Mouse (Mus musculus): ENCODE measurements around the gene Wipi2.

The Wipi2 gene

GRCm38 (mm10) chr5:142627398-142627797 is at the start of gene Wipi2:
Wipi2 (plus strand) TSS chr5:142627698.
- no peak for DNase-seq (ENCODE audit: low spot score in 2 of 2)

GRCm38 (mm10) chr5:142578192-142578591 is 49.3 kb upstream of the Wipi2 start:
- DNase-seq (ENCODE audit: low spot score in 2 of 2): no peak

GRCm38 (mm10) chr5:142581517-142581916 is 46.0 kb upstream of the Wipi2 start:
- DNase-seq (ENCODE audit: low spot score in 2 of 2): no peak

GRCm38 (mm10) chr5:142583616-142584126 is 43.8 kb upstream of the Wipi2 start:
- no peak for DNase-seq (ENCODE audit: low spot score in 2 of 2)

GRCm38 (mm10) chr5:142590953-142591616 is 36.4 kb upstream of the Wipi2 start:
- DNase-seq (ENCODE audit: low spot score in 2 of 2): no peak

- no peak for DNase-seq (ENCODE audit: low spot score in 2 of 2)
Observed at GRCm38 (mm10) chr5:142595698-142596097, 31.8 kb upstream of the Wipi2 start.

- no peak for DNase-seq (ENCODE audit: low spot score in 2 of 2)
Observed at GRCm38 (mm10) chr5:142596723-142597122, 30.8 kb upstream of the Wipi2 start.

GRCm38 (mm10) chr5:142597648-142598390 is 29.7 kb upstream of the Wipi2 start:
- no peak for DNase-seq (ENCODE audit: low spot score in 2 of 2)

GRCm38 (mm10) chr5:142604379-142604778 is 23.1 kb upstream of the Wipi2 start:
- DNase-seq (ENCODE audit: low spot score in 2 of 2): no peak

GRCm38 (mm10) chr5:142605288-142605687 is 22.2 kb upstream of the Wipi2 start:
- DNase-seq (ENCODE audit: low spot score in 2 of 2): no peak

GRCm38 (mm10) chr5:142608259-142608988 is 19.1 kb upstream of the Wipi2 start, which contains the start of gene Mmd2:
Mmd2 (minus strand) TSS chr5:142608800.
- DNase-seq (ENCODE audit: low spot score in 2 of 2): no peak

- DNase-seq (ENCODE audit: low spot score in 2 of 2): no peak
Observed at GRCm38 (mm10) chr5:142608989-142609325, 18.5 kb upstream of the Wipi2 start.

- DNase-seq (ENCODE audit: low spot score in 2 of 2): no peak
Observed at GRCm38 (mm10) chr5:142610362-142610761, 17.1 kb upstream of the Wipi2 start.

GRCm38 (mm10) chr5:142614513-142614912 is 13.0 kb upstream of the Wipi2 start:
- no peak for DNase-seq (ENCODE audit: low spot score in 2 of 2)

GRCm38 (mm10) chr5:142615638-142616037 is 11.9 kb upstream of the Wipi2 start:
- no peak for DNase-seq (ENCODE audit: low spot score in 2 of 2)

- no peak for DNase-seq (ENCODE audit: low spot score in 2 of 2)
Observed at GRCm38 (mm10) chr5:142616326-142616725, 11.2 kb upstream of the Wipi2 start.

- DNase-seq (ENCODE audit: low spot score in 2 of 2): peak in 1 of 2 experiments; percentile 42
Observed at GRCm38 (mm10) chr5:142619866-142620265, 7.6 kb upstream of the Wipi2 start.

GRCm38 (mm10) chr5:142621421-142621820 is 6.1 kb upstream of the Wipi2 start:
- no peak for DNase-seq (ENCODE audit: low spot score in 2 of 2)

- no peak for DNase-seq (ENCODE audit: low spot score in 2 of 2)
Observed at GRCm38 (mm10) chr5:142622134-142622533, 5.4 kb upstream of the Wipi2 start.

- DNase-seq (ENCODE audit: low spot score in 2 of 2): no peak
Observed at GRCm38 (mm10) chr5:142623080-142623479, 4.4 kb upstream of the Wipi2 start.

GRCm38 (mm10) chr5:142628726-142629662 is 1.5 kb downstream of the Wipi2 start:
- peak; percentile 94 to 97 for DNase-seq (ENCODE audit: low spot score in 2 of 2)
